Mouse (Mus musculus) T-helper 2 cell (primary cell): Measurements from ENCODE around the gene Ube2d3.
"Not testable (repeated sequence)": the region's sequence is repeated elsewhere in the genome, so short reads cannot be mapped to it uniquely, and the experiment has no call there.

Experiments
- in situ Hi-C: fragments of 300-600 bp; cut with MboI, MseI; formaldehyde crosslinking; loops from one replicate; pipeline ENCODE4 v1.15.1; 2025; ENCODE audit warnings: high pct_unique_total_duplicates

The Ube2d3 gene

GRCm38 (mm10) chr3:135438531-135438912, 573 bp downstream of the Ube2d3 start:
- in situ Hi-C loops = loop anchor here (25.0 kb wide), 1 partner anchor 1901 kb away; the partner anchor contains the start of gene Tet2

- in situ Hi-C loops = loop anchor here (25.0 kb wide), 1 partner anchor 1902 kb away; the partner anchor contains the start of gene Tet2
Measured at GRCm38 (mm10) chr3:135438913-135439531, 1.1 kb downstream of the Ube2d3 start.

GRCm38 (mm10) chr3:135439651-135440050, 1.7 kb downstream of the Ube2d3 start:
- in situ Hi-C loops = loop anchor here (25.0 kb wide), 1 partner anchor 1902 kb away; the partner anchor contains the start of gene Tet2

GRCm38 (mm10) chr3:135440221-135440620, 2.3 kb downstream of the Ube2d3 start:
- in situ Hi-C loops = loop anchor here (25.0 kb wide), 1 partner anchor 1903 kb away; the partner anchor contains the start of gene Tet2

GRCm38 (mm10) chr3:135440621-135441020, 2.7 kb downstream of the Ube2d3 start:
- in situ Hi-C loops = loop anchor here (25.0 kb wide), 1 partner anchor 1903 kb away; the partner anchor contains the start of gene Tet2

GRCm38 (mm10) chr3:135444930-135445329, 7.0 kb downstream of the Ube2d3 start:
- in situ Hi-C loops = loop anchor here (25.0 kb wide), 1 partner anchor 1908 kb away; the partner anchor contains the start of gene Tet2

- in situ Hi-C loops = no loop called here
Measured at GRCm38 (mm10) chr3:135458981-135459380, 21.0 kb downstream of the Ube2d3 start.

- in situ Hi-C loops = no loop called here
Measured at GRCm38 (mm10) chr3:135468402-135468801, 30.5 kb downstream of the Ube2d3 start.

GRCm38 (mm10) chr3:135469146-135469545, 31.2 kb downstream of the Ube2d3 start:
- in situ Hi-C loops = no loop called here

- in situ Hi-C loops = no loop called here
Measured at GRCm38 (mm10) chr3:135469974-135470373, 32.0 kb downstream of the Ube2d3 start.

- in situ Hi-C loops = no loop called here
Measured at GRCm38 (mm10) chr3:135470823-135471222, 32.9 kb downstream of the Ube2d3 start.

GRCm38 (mm10) chr3:135475025-135475424, 37.1 kb downstream of the Ube2d3 start:
- in situ Hi-C loops = no loop called here

GRCm38 (mm10) chr3:135476286-135476685, 38.3 kb downstream of the Ube2d3 start:
- in situ Hi-C loops = no loop called here

- in situ Hi-C loops = no loop called here
Measured at GRCm38 (mm10) chr3:135476977-135477376, 39.0 kb downstream of the Ube2d3 start.

GRCm38 (mm10) chr3:135479090-135479489, 41.1 kb downstream of the Ube2d3 start:
- in situ Hi-C loops = not testable (repeated sequence)

- in situ Hi-C loops = no loop called here
Measured at GRCm38 (mm10) chr3:135480767-135481166, 42.8 kb downstream of the Ube2d3 start.

GRCm38 (mm10) chr3:135481608-135482007, 43.7 kb downstream of the Ube2d3 start:
- in situ Hi-C loops = no loop called here

GRCm38 (mm10) chr3:135484650-135485049, 46.7 kb downstream of the Ube2d3 start:
- in situ Hi-C loops = not testable (repeated sequence)

- in situ Hi-C loops = no loop called here
Measured at GRCm38 (mm10) chr3:135485128-135485899, 47.4 kb downstream of the Ube2d3 start, which contains the start of gene Manba. Gene Manba, plus strand, starts transcription at chr3:135485611.

- in situ Hi-C loops = no loop called here
Measured at GRCm38 (mm10) chr3:135485900-135486241, 47.9 kb downstream of the Ube2d3 start.

GRCm38 (mm10) chr3:135486351-135486750, 48.4 kb downstream of the Ube2d3 start:
- in situ Hi-C loops = no loop called here

- in situ Hi-C loops = no loop called here
Measured at GRCm38 (mm10) chr3:135487803-135488202, 49.9 kb downstream of the Ube2d3 start.
